Mouse (Mus musculus) right cerebral cortex, postnatal 14 days (tissue): Measurements from ENCODE around the gene 4930467E23Rik.
"Not testable (repeated sequence)": the region's sequence is repeated elsewhere in the genome, so short reads cannot be mapped to it uniquely, and the experiment has no call there.

Experiments used
- DNase-seq: peaks from one replicate; pipeline ENCODE4 v3.0.0; 2022

4930467E23Rik gene

DNA sequence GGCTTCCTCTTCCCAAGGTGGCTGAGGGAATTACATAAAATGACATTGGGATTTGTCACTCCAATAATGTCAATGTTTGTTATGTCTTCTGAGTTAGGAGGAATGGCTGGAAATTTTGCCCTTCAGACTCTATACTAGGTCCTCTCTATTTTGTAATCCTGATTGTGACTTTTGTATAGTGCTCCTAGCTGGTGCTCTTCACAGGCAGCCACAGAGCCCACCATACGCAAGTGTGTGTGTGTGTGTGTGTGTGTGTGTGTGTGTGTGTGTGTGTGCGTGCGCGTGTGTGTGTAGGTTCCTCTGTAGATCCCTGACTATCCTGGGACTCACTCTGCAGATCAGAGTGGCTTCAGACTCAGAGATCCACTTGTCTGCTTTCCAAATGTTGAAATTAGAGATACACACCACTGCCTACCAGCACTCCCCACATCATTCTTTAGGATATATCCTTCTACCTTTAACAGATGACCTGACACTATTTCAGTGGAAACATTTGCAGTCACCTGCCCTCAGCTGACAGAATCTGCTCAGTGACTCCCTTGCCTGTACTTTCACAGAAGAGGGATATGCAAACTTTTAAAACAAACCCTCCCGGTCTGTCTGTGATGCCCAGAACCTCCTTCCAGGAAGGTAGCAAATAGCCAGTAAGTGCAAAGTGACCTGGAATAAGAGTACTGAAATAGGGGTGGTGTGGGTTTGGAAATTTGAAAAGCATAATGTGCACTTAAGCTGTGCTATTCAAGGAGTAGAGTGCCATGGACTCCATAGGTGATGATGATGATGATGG, 52.1 kb downstream of the 4930467E23Rik start:
- DNase-seq, result not testable (repeated sequence)

DNA sequence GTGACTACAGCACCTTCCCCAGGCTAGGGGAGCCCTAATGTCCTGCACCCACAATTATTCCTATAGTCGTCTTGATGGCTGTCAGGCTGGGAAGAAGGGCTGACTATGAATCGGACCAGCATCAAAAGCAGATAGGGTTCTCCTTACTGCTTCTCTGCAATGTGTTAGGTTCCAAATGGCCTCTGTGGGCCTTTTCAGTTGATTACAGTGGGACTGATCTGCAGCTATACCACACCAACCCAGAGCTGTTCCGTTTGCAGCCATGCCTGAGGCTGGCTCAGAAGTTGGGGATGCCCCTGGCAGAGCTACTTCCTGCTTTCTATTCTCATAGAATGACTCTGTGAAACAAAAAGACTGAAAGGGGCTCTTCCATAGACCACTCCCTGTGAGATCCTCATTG, 53.4 kb downstream of the 4930467E23Rik start:
- not testable (repeated sequence) for DNase-seq

DNA sequence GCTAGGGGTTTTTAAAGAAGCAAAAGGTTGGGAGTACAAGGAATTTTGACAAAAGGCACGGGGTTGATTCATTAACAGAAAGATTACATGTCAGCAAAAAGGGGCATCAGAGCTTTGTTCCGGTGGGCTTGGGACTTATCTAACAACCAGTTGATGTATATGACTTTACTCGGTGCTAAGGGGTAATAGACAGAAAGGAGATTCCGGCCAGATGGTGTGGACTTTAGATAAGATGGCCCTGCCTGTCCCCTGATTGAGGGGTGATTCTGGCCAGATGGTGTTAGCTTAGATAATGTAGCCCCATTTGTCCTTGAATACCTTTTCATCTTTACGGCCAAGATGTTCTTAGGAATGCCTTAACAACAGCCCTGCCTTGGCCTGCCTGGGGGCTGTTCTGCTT, 54.5 kb downstream of the 4930467E23Rik start:
- not testable (repeated sequence) for DNase-seq

DNA sequence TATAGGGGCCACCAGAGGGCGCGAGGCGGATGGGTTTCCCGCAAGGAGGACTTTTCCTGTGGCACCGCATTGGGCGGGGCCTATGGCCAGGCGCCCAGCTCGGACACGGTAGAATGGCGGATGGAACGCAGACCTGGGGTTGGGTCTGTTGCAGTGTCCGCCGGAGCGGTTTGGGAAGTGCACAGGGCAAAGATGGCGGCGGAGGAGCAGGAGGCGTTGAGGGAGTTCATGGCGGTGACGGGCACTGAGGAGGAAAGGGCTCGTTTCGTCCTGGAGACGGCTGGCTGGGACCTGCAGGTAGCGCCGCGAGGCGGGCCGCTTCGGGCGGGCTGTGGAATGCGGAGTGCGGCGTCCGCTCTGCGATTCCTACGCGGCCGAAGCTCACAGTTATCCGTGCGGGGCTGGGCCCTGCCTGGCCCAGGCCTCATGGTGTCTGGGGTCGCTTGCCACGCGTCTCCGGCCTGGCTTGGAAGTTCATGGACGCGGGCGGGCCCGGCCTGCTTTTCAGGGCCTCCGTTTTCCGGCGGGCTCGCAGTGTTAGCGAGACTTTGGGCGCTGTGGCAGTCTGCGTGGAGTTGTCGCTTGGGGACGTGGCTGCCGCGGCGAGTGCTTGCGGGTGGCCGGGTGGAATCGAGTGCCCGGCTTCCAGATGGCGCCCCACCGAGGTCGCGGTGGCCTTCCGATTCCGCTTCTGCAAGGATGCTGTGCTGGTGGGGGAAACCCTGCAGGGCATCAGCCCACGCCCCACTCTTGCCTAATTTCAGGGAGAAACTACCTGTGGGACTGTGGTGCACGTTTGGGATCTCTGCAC, 55.4 kb downstream of the 4930467E23Rik start:
- DNase-seq, result peak; percentile 97

DNA sequence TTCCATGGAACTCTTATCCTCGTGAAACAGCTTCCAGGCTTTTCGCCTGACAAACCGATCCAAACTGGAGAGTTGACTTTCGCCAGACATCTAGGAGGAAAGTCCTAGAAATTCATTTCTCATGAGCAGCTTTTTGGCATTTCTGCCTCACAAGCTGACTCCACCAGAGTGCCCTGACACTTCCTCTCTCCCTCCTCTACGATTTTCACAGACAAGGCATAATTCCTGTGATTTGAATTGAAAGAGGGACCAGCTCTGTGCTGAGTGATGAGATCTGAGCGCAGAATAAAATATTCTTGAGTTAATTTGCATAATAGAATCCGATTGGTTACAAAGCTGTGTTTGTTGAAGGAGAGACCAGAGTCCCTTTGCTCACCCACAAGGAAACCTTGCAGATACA, 63.3 kb downstream of the 4930467E23Rik start:
- DNase-seq, result not testable (repeated sequence)
